ENCODE assay signal across 8 mouse cellular contexts in the genomic region with DNA sequence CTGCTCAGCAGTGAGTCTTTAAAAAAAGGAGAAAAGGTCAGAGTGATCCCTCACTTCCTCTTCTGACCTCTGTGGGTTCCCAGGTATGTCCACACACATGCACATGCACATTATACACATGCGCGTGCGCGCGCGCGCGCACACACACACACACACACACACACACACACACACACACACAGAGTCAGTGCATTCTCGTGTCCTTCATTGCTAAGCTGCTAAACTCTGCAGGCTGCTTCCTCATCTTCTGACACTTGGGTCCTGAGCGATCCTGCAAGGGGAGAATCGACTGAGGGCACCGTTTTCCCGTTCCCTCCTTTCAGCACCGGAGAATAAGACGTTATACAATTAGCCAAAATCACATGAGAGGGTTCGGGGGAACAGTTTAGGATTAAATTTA. TPM values are rescaled to one million over a fixed set of nuclear protein-coding genes. Genes with fewer than 3 reads are reported as not detected.
DNase-seq lines count a peak whose midpoint lies in the region; ATAC-seq and TF ChIP-seq lines count a peak whose summit lies in the region.

No protein-coding gene starts in this region.

- peak overlapping the region; percentile 9 for H3K9ac ChIP-seq in heart, adult 2 months (ENCODE audit: low read depth, low read length)
- H3K9ac ChIP-seq in limb, embryonic 12.5 days (replicated peaks): peak overlapping the region; percentile 57
- peak overlapping the region; percentile 42 for H3K9ac ChIP-seq in midbrain, postnatal 0 days (replicated peaks; ENCODE audit: low read length, poor library complexity, severe bottlenecking)

- peak overlapping the region; percentile 60 for H3K4me3 ChIP-seq in heart, adult 2 months
- H3K4me3 ChIP-seq in forebrain, embryonic 10.5 days: peak overlapping the region; percentile 59
- peak overlapping the region; percentile 43 for H3K4me3 ChIP-seq in limb, embryonic 12.5 days (replicated peaks)
- H3K4me3 ChIP-seq in midbrain, postnatal 0 days (ENCODE audit: low read depth, low read length): peak overlapping the region; percentile 35

- TF ChIP-seq CTCF in heart, adult 2 months (IDR thresholded peaks at IDR 0.05): no peak
- no peak for TF ChIP-seq CTCF in midbrain, postnatal 0 days (IDR thresholded peaks at IDR 0.05)

- peak; percentile 22 for ATAC-seq in CD4-positive, CD25-positive, alpha-beta regulatory T cell, adult 4 months
- no peak for ATAC-seq in limb, embryonic 12.5 days (ENCODE audit: insufficient number of reproducible peaks, insufficient read depth, low FRiP score, low TSS enrichment, low read depth)
- ATAC-seq in midbrain, postnatal 0 days (ENCODE audit: low FRiP score): no peak

- intact Hi-C loops in heart, adult 2 months (cut with DNase I): loop anchor here (1.0 to 5.0 kb wide), 4 partner anchors 16 to 127 kb away; a partner anchor contains a TSS
- intact Hi-C loops in left cerebral cortex, postnatal 10 days (cut with DNase I): no loop called here

- no peaks in the 10 kb centered on the region for H3K27me3 ChIP-seq in heart, adult 2 months (ENCODE audit: control insufficient read depth, insufficient read depth, low read length)
- peaks cover 16% of the 10 kb centered on the region for H3K27me3 ChIP-seq in forebrain, embryonic 10.5 days (ENCODE audit: poor library complexity, severe bottlenecking)
- H3K27me3 ChIP-seq in limb, embryonic 12.5 days: no peaks in the 10 kb centered on the region
- no peaks in the 10 kb centered on the region for H3K27me3 ChIP-seq in midbrain, postnatal 0 days (ENCODE audit: insufficient read depth, low read length)

- H3K36me3 ChIP-seq in heart, adult 2 months (ENCODE audit: control insufficient read depth, insufficient read depth, low read length): no peaks in the 10 kb centered on the region
- H3K36me3 ChIP-seq in forebrain, embryonic 10.5 days (replicated peaks): no peaks in the 10 kb centered on the region
- H3K36me3 ChIP-seq in limb, embryonic 12.5 days: no peaks in the 10 kb centered on the region
- H3K36me3 ChIP-seq in midbrain, postnatal 0 days (ENCODE audit: insufficient read depth, low read length): no peaks in the 10 kb centered on the region

- H3K27ac ChIP-seq in heart, adult 2 months: peak overlapping the region; percentile 99
- H3K27ac ChIP-seq in forebrain, embryonic 10.5 days: peak overlapping the region; percentile 79
- peak overlapping the region; percentile 91 for H3K27ac ChIP-seq in limb, embryonic 12.5 days
- H3K27ac ChIP-seq in midbrain, postnatal 0 days (ENCODE audit: low read depth, low read length): peak overlapping the region; percentile 93

- no peaks in the 10 kb centered on the region for H3K79me2 ChIP-seq in heart, adult 2 months (replicated peaks; ENCODE audit: control insufficient read depth, insufficient read depth, low read length)

- no peak for TF ChIP-seq EP300 in heart, adult 2 months (IDR thresholded peaks at IDR 0.05; ENCODE audit: insufficient read depth, low read depth, low read length)

- peaks cover 11% of the 10 kb centered on the region for H3K4me1 ChIP-seq in heart, adult 2 months (ENCODE audit: control insufficient read depth, insufficient read depth, low read length)
- peaks cover 25% of the 10 kb centered on the region for H3K4me1 ChIP-seq in forebrain, embryonic 10.5 days
- peaks cover 12% of the 10 kb centered on the region for H3K4me1 ChIP-seq in limb, embryonic 12.5 days (replicated peaks)
- no peaks in the 10 kb centered on the region for H3K4me1 ChIP-seq in midbrain, postnatal 0 days (ENCODE audit: insufficient read depth, low read length)

- H3K4me2 ChIP-seq in limb, embryonic 12.5 days: peak overlapping the region; percentile 85
- H3K4me2 ChIP-seq in midbrain, postnatal 0 days (ENCODE audit: low read depth, low read length, poor library complexity, severe bottlenecking): peak overlapping the region; percentile 71

- no peak for TF ChIP-seq POLR2A in heart, adult 2 months (IDR thresholded peaks at IDR 0.05; ENCODE audit: insufficient read depth, low read depth, low read length)

- H3K9me3 ChIP-seq in forebrain, embryonic 10.5 days: no peaks in the 10 kb centered on the region
- H3K9me3 ChIP-seq in limb, embryonic 12.5 days: no peaks in the 10 kb centered on the region
- no peaks in the 10 kb centered on the region for H3K9me3 ChIP-seq in midbrain, postnatal 0 days (ENCODE audit: low read length)

- peak in 1 of 2 experiments; percentile 38 for DNase-seq in heart, adult 2 months
- no peak for DNase-seq in heart, postnatal 4 days
- DNase-seq in forebrain, embryonic 10.5 days (ENCODE audit: extremely low spot score, low spot score): peak; percentile 44
- DNase-seq in midbrain, postnatal 0 days (ENCODE audit: low spot score): peak; percentile 40
- DNase-seq in left cerebral cortex, postnatal 10 days (ENCODE audit: extremely low spot score in 1 of 2, low spot score in 2 of 2): no peak
- DNase-seq in urinary bladder, postnatal 14 days (ENCODE audit: low spot score): no peak

- WGBS in heart, adult 2 months: 16% methylated on average over 16 of the region's 16 CpGs
- WGBS in forebrain, embryonic 10.5 days: 13% methylated on average over 16 of the region's 16 CpGs
- 13% methylated on average over 16 of the region's 16 CpGs for WGBS in limb, embryonic 12.5 days
- 18% methylated on average over 16 of the region's 16 CpGs for WGBS in midbrain, postnatal 0 days

RNA-seq across cellular contexts. Expression of a gene that starts 20.3 kb away (rescaled TPM):
- total RNA-seq in heart, adult 2 months (2021): 10 to 100 TPM; 28.0 to 28.9 TPM
- 10.7 and 11.5 TPM in 2 replicates for polyA plus RNA-seq in heart, adult 2 months (2012; rRNA removed)
- total RNA-seq in heart, postnatal 4 days (2021): 10 to 100 TPM; 33.7 to 34.9 TPM
- 10 to 100 TPM; 12.1 to 18.5 TPM for polyA plus RNA-seq in CD4-positive, CD25-positive, alpha-beta regulatory T cell, adult 4 months (2017; shearing (Covaris generic))
- polyA plus RNA-seq in forebrain, embryonic 10.5 days (2016; fragmentation: Nextera tagmentation; extraction: Ambion mirVana): 10.7 and 12.0 TPM in 2 replicates
- polyA plus RNA-seq in limb, embryonic 12.5 days (2016; fragmentation: Nextera tagmentation; extraction: Ambion mirVana): 14.1 and 16.6 TPM in 2 replicates
- total RNA-seq in midbrain, postnatal 0 days (2014; rRNA removed): 20.0 and 23.2 TPM in 2 replicates
- polyA plus RNA-seq in midbrain, postnatal 0 days (2015; fragmentation: Nextera tagmentation; extraction: Ambion mirVana): 8.6 and 13.6 TPM in 2 replicates
- 10 to 100 TPM; 56.8 to 59.9 TPM for total RNA-seq in left cerebral cortex, postnatal 10 days (2021)

RNA-seq across cellular contexts. Expression of a gene that starts 47.2 kb away (rescaled TPM):
- 100 to 1,000 TPM; 236 to 263 TPM for total RNA-seq in heart, adult 2 months (2021)
- 297 and 303 TPM in 2 replicates for polyA plus RNA-seq in heart, adult 2 months (2012; rRNA removed)
- total RNA-seq in heart, postnatal 4 days (2021): 100 to 1,000 TPM; 122 to 145 TPM
- polyA plus RNA-seq in CD4-positive, CD25-positive, alpha-beta regulatory T cell, adult 4 months (2017; shearing (Covaris generic)): under 1 TPM in 1 of 2 experiments, not detected in 1; 0.13 TPM
- polyA plus RNA-seq in forebrain, embryonic 10.5 days (2016; fragmentation: Nextera tagmentation; extraction: Ambion mirVana): 23.2 and 30.1 TPM in 2 replicates
- 65.4 and 78.9 TPM in 2 replicates for polyA plus RNA-seq in limb, embryonic 12.5 days (2016; fragmentation: Nextera tagmentation; extraction: Ambion mirVana)
- total RNA-seq in midbrain, postnatal 0 days (2014; rRNA removed): 24.0 and 26.2 TPM in 2 replicates
- 23.1 and 24.1 TPM in 2 replicates for polyA plus RNA-seq in midbrain, postnatal 0 days (2015; fragmentation: Nextera tagmentation; extraction: Ambion mirVana)
- total RNA-seq in left cerebral cortex, postnatal 10 days (2021): 1 to 10 TPM; 4.4 to 6.0 TPM

RNA-seq across cellular contexts. Expression of a gene that starts 59.8 kb away (rescaled TPM):
- total RNA-seq in heart, adult 2 months (2021): 10 to 100 TPM; 16.5 to 20.2 TPM
- 35.5 and 36.6 TPM in 2 replicates for polyA plus RNA-seq in heart, adult 2 months (2012; rRNA removed)
- total RNA-seq in heart, postnatal 4 days (2021): 1 to 10 TPM; 3.1 to 3.2 TPM
- not detected for polyA plus RNA-seq in CD4-positive, CD25-positive, alpha-beta regulatory T cell, adult 4 months (2017; shearing (Covaris generic))
- polyA plus RNA-seq in forebrain, embryonic 10.5 days (2016; fragmentation: Nextera tagmentation; extraction: Ambion mirVana): 0.86 and 1.0 TPM in 2 replicates
- 0.80 and 0.87 TPM in 2 replicates for polyA plus RNA-seq in limb, embryonic 12.5 days (2016; fragmentation: Nextera tagmentation; extraction: Ambion mirVana)
- 0.33 and 1.4 TPM in 2 replicates for total RNA-seq in midbrain, postnatal 0 days (2014; rRNA removed)
- polyA plus RNA-seq in midbrain, postnatal 0 days (2015; fragmentation: Nextera tagmentation; extraction: Ambion mirVana): 0.68 and 0.85 TPM in 2 replicates
- under 1 TPM; 0.28 to 0.79 TPM for total RNA-seq in left cerebral cortex, postnatal 10 days (2021)

Comparison
In these comparisons a context has a peak if more than half of its experiments do, and no peak if none do; other contexts are left out.
1. DNase-seq: peak in forebrain, embryonic 10.5 days (single experiment) and midbrain, postnatal 0 days (single experiment); none in heart, postnatal 4 days (single experiment), left cerebral cortex, postnatal 10 days (0 of 2) and urinary bladder, postnatal 14 days (single experiment).
2. RNA of a gene that starts 47.2 kb away (polyA plus RNA-seq): 297 to 303 TPM in heart, adult 2 months, 65.4 to 78.9 TPM in limb, embryonic 12.5 days, 23.1 to 24.1 TPM in midbrain, postnatal 0 days and 23.2 to 30.1 TPM in forebrain, embryonic 10.5 days; 0.13 TPM in CD4-positive, CD25-positive, alpha-beta regulatory T cell, adult 4 months; every median in the first group is over 10 times any median in the second.
3. RNA of a gene that starts 59.8 kb away (polyA plus RNA-seq): 35.5 to 36.6 TPM in heart, adult 2 months; 0.86 to 1.0 TPM in forebrain, embryonic 10.5 days, 0.80 to 0.87 TPM in limb, embryonic 12.5 days, 0.68 to 0.85 TPM in midbrain, postnatal 0 days and not detected in CD4-positive, CD25-positive, alpha-beta regulatory T cell, adult 4 months; every median in the first group is over 10 times any median in the second.
4. Peak in every context shown above with its lines, with median percentiles within 50 percentile points of each other: H3K27ac ChIP-seq, H3K4me3 ChIP-seq and H3K9ac ChIP-seq.